Mouse (Mus musculus) thymus, postnatal 36 days (tissue): Measurements from ENCODE around the gene Eid2.

Experiments
- DNase-seq, 2 experiments: peaks; one replicate each; pipeline ENCODE4 v3.0.0; 2022; ENCODE audit warnings: mixed read lengths in 2 of 2

Gene Eid2

DNA sequence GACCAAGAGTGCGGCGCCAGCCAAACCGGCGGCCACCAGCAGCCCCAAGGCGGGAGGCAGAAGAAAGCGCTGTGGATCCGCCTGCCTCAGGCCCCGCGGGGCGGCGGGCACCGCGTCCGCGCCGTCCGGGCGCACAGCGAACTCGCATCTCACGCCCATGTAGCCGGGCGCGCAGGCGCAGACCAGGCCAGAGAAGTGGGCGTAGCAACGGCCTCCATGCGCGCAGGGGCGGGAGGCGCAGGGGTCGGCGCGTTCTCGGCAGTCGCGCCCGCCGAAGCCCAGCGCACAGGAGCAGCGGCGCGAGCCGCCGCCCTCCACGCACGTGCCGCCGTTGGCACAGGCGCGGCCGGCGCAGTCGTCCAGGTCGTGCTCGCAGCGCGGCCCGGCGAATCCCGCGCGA lies 26.8 kb downstream of the Eid2 start:
- peak in 1 of 2 experiments; percentile 52 for DNase-seq

DNA sequence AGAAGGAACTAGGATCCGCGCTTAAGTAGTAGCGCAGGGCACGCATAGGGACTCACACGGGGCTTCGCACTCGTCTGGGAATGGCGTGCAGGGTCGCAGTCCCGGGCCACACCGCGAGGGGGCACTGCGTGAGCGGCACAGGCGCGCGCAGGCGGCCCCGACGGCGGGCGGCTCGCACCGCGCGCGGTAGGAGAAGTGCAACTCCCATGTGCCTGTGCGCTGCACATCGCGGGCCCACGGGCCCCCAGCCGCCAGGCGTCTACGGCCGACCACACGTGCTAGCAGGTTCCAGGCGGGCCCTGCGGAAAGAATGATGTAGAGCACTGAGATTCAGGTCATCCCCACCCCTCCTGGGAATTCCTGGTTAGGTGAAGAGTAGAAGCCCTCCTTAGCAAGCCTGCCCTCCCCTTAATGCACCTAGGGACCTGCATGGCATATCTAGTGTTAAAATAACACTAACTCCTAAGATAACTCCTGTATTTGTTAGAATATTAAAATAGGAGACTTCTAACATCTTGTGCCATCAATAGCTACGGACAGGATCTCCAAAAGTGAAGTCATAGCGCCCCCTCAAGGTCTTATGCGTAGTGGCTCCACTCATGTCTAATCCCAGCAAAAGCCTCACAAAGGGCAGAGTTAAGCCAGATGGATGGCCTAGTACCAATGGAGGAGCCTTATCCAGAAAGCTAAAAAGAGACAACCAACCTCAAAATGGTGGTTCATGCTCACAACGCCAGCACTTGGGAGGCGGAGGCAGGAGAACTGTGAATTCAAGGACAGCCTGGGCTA lies 31.4 kb downstream of the Eid2 start:
- no peak for DNase-seq

DNA sequence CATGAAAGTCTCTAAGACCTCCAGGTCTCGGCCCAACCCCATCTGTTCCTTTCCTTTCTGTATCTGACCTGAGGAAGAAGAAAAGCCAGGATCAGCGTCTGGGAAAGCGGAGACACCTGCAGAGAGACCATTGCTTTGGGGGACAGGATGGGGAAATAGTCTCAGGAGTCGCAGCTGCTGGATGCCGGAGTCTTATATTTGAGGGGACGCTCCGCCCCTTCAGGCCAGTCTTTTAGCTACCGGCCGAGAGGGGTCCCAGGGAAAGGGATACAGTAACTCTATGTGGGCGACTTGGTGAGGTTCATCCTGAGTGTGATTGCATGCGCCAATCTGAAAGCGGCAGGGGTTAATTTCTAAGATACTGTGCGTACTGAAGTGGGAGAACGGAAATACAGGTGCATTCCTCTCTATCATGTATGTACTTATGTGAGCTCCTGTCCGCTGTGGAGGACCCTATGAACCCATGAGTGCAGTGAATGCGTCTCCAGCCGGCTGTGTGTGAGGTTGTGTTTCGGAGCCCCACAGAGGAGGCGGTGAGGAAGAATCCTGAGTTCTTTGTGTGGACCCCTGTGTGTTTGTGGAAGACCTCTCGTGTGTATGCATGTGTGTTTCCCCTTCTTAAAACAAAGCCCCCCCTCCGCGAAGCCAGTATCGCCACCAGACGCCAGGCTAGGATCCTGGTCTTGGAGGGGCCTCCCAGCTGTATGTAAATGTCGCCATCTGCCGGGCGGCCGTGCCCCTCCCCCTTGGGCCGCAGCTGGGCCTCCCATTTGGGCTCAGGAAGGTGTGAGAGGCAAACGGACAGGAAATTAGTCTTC lies 34.1 kb downstream of the Eid2 start, which contains the start of gene Dll3:
Gene Dll3 (minus strand): TSS at position 623 of the 818 bp plus-strand sequence.
- DNase-seq: peak; percentile 58 to 68

GRCm38 (mm10) chr7:28305641-28306040 lies 38.0 kb downstream of the Eid2 start:
- DNase-seq: no peak

- DNase-seq: no peak
Measured at GRCm38 (mm10) chr7:28306216-28306615, 38.5 kb downstream of the Eid2 start.

GRCm38 (mm10) chr7:28309737-28310136 lies 42.1 kb downstream of the Eid2 start:
- DNase-seq: no peak

DNA sequence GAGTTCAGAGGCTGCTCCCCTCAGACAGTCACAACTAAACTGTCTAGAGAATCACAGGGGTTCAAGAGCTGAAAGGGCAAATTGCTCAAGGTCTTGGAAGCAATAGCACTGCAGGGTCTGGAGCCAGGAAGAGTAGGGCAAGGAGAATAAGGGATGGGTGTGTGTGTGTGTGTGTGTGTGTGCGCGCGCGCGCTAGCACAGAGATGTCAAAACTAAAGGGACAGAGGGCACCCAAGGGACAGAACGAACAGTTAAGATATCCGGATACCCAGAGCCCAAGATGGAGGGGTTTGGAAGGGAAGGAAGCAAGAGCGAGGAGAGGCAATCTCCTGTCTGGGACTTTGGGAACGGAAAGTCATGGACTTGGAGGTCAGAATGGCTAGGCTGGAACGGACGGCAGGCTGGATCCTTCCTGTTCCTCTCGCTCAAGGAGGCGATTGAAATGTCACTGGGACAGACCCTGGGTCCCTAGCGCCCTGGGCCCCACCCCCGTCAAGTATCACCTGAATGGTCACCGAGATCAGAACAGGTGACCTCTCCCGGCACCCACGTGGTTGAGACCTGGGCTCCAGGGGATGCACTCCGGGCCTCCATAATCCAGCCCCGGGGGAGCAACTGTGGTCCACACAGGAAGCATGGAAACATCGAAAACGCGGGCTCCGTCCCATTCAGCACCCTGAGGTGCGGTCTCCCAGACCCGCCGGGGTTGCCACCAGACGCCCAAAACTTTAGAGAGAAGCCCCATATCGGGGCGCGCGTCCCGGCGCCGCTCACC lies 43.7 kb downstream of the Eid2 start:
- DNase-seq: no peak

DNA sequence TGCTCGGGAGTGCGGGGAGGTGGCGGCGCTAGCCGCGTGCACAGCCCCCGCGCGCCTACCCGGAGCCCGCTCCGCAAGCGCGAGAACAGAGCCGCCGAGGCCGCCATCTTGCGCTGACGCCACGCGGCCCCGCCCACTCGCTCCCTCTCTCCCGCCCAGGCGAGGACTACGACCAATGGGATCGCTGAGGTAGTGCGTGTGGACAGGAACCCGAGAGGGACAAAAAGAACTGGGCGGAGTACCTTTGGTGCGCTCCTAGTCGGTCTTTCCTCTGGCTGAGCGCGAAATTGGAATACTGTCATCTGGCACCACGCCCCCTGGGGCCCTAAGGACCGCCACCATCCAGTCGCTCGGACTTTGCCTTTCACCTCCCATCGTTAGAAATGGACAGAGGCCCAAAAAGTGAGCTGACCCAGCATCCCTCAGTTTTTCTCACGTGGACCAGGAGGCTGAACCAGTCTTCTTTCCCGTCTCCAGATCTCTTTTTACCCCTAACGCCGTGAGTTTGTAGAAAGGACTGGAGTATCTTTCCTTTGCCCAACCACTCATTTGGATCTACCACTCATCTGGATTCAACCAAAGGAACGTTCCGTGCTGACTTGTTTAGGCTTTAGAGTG lies 44.4 kb downstream of the Eid2 start, which contains the start of gene Timm50:
Gene Timm50 (minus strand): TSS at position 147 of the 618 bp plus-strand sequence.
- peak; percentile 96 for DNase-seq

DNA sequence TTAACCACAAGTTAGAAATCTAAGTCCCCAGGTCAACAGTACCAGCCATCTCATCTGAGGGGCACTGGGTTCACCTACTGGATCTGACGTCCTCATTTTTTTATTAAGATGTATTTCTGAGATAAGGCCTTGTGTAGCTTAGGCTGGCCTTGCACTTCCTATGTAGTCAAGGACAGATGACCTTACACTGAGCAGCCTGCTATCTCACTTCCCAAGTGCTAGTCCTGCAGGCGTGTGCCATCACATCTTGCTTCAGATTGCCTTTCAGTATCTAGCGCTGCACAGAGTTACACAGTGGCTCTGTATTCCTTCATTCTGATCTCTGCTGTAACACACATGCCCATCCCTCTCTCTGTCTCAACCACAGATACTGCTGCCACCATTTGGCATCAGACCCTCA lies 50.4 kb downstream of the Eid2 start:
- no peak for DNase-seq

DNA sequence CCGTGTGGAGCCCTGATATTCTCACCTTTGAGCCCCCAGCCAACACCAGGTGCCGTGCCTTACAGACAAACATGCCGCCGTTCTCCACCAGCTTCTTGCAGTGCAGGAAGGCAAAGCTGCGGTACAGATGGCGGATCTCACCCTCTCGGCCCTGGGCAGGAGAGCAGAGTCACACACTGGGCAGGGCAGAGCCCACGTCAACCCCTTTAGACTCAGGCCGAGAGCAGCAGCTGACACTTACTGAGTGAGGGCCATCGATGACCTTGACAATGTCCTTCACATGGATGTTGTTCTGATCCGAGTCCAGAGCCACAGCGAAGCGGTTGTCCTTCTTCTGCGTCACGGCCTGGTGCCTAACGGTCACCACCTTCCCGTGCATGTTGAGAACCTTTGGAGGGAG lies 51.0 kb downstream of the Eid2 start:
- DNase-seq: no peak
